Mouse (Mus musculus): ENCODE data around the gene Ptpn6. TPM values are rescaled to one million over a fixed set of nuclear protein-coding genes. Genes with fewer than 3 reads are reported as not detected.
"Not testable (repeated sequence)": the region's sequence is repeated elsewhere in the genome, so short reads cannot be mapped to it uniquely, and the experiment has no call there.

The Ptpn6 gene
- polyA plus RNA-seq, 1 experiment from 2014 or later = 38.1 TPM

DNA sequence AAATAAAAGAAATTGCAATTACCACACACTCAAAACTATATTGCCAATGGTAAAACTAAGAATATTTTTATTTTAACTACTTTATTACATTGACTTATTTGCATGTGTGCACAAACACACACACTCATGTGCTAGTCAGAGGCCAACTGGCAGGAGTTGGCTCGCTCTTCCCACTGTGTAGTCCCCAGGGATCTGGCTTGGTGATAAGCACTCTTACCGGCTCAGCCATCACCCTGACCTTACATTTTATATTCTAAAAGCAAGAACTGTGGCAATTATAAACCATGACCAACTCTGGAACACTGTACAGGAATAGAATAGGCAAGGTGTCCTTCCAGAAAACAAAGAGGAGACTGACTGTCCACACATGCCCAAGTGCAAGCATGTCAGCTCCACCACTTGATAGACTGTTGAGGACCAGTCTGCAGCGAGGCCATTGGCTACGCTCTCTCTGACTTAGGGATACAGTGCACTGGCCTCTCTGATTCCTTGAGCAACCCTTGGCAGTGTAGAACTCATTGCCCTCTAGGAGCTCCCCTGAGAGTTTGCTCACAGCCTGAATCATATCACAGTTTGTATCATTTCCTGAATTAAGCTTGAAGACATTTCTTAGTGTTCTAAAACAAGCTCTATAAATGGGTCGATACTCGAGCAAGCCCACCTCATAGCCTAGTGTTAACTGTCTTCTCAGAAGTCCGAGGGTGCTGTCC is 41.9 kb downstream of the Ptpn6 start:
- peaks cover 55% of the 10 kb centered on the region for H3K36me3 ChIP-seq (replicated peaks)
- H3K27me3 ChIP-seq = no peaks in the 10 kb centered on the region
- H3K4me3 ChIP-seq (replicated peaks) = no peak overlapping the region
- no peak overlapping the region for H3K4me2 ChIP-seq
- no peak overlapping the region for H3K27ac ChIP-seq (replicated peaks)
- ATAC-seq (ENCODE audit: insufficient read depth) = no peak
- H3K4me1 ChIP-seq (replicated peaks) = peaks cover 30% of the 10 kb centered on the region
- no peaks in the 10 kb centered on the region for H3K9me3 ChIP-seq (replicated peaks)
- 81% methylated on average over 7 of the region's 7 CpGs for WGBS (ENCODE audit: insufficient replicate concordance)
- no peak overlapping the region for H3K9ac ChIP-seq

DNA sequence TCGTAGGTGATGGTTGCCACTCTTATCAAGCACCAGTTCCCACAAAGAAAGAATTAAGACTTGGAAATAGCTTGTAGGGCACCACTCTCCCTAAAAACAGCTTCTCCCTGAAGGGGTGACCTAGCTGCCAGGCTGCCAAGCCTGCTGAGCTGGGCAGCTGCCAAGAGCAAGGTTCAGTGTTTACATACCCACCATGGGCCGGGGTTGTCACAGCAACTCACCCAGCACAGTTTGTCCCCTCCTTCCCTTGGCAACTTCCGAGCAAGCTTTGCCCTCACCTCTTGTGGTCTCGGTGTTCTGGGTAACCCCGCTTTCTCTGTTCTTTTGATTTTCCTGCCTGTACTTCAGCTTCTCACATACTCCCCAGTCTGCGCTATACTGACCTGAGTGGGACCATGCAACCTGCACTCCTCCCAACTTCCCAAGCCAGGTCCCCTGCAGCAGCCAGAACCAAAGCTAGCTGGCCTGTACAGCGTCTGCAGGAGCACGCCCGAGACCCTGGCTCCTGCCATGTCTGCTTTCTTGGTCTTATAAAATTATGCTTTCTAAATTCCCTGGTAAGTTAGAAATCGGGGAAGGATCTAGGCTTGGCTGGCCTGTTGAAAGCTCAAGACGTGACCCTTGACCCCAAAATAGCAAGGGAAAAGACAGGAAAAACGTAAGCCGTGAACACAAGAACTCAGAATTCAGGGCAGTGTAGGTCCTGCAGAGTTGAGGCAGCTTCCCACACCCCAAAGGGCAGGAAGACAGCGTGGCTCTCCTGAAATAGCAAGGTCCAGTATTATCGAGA is 44.2 kb downstream of the Ptpn6 start:
- no peaks in the 10 kb centered on the region for H3K9me3 ChIP-seq (replicated peaks)
- H3K27ac ChIP-seq (replicated peaks) = no peak overlapping the region; the same call in 1 of the 2 replicates
- H3K4me3 ChIP-seq (replicated peaks) = no peak overlapping the region
- H3K4me1 ChIP-seq (replicated peaks) = peaks cover 28% of the 10 kb centered on the region
- WGBS (ENCODE audit: insufficient replicate concordance) = 76% methylated on average over 15 of the region's 15 CpGs
- H3K4me2 ChIP-seq = no peak overlapping the region
- ATAC-seq (ENCODE audit: insufficient read depth) = 0 out of 2 replicates have a peak, but pooled peaks have one; percentile 23
- peaks cover 33% of the 10 kb centered on the region for H3K36me3 ChIP-seq (replicated peaks)
- no peak overlapping the region for H3K9ac ChIP-seq
- no peaks in the 10 kb centered on the region for H3K27me3 ChIP-seq

DNA sequence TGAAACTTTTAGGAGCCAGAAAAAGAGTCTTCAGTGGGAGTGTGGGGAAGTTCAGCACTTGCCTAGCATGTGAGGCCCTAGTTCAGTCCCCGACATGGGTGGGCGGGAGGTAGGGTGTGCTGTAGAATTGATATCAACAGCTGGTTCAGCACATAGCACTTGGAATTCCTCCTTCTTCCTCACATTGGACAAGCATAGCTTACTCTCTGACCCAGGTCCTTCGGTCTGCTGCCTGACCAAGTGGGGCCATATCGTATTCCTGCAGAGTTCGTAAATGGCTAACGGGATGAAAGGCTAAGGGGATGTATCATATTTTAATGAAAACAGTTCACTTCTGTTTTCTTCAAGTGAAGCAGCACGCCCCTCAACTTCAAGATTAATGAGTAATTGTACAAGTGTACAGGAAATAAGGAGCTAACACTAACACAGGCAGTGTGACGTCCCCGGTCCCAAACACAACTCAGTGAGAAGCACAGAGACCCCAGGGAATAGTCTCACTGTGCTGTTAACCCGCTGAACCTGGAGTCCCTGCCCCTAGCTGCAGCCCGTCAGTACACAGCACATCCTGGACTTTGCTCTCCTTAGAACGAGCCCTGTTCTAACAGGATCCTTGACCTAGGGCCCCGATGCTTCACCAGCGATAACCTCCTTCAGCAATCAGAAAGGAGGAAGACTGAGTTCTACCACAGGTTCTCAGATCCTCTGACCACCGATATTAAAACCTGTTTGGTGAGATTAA is 45.1 kb downstream of the Ptpn6 start:
- Histone ChIP-seq H3K4me2 (no peak overlapping the region), H3K27me3 (no peaks in the 10 kb centered on the region), H3K9ac (no peak overlapping the region), H3K27ac (replicated peaks) (no peak overlapping the region), H3K9me3 (replicated peaks) (no peaks in the 10 kb centered on the region), H3K4me3 (replicated peaks) (no peak overlapping the region), H3K4me1 (replicated peaks) (peaks cover 31% of the 10 kb centered on the region), H3K36me3 (replicated peaks) (peaks cover 23% of the 10 kb centered on the region)
- no peak for ATAC-seq (ENCODE audit: insufficient read depth)
- WGBS (ENCODE audit: insufficient replicate concordance) = 77% methylated on average over 15 of the region's 15 CpGs

DNA sequence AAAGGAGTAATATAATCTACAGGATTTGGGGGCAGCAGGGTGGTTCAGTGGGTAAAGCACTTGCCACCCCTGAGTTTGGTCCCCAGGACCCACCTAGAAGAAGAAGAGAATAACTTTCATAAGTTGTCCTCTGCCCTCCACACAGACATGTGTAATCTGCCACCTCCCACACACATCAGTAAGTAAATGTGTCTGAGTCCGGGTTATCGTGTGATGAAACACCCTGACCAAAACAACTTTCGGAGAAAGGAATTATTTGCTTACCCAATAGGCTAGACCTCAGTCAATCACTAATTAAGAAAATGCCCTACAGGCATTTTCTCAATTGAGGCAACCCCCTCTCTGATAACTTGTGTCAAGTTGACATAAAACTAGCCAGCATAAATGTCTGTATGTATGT is 48.0 kb downstream of the Ptpn6 start:
- Histone ChIP-seq H3K4me2 (no peak overlapping the region), H3K4me1 (replicated peaks) (peaks cover 57% of the 10 kb centered on the region), H3K27me3 (no peaks in the 10 kb centered on the region), H3K9me3 (replicated peaks) (no peaks in the 10 kb centered on the region), H3K4me3 (replicated peaks) (no peak overlapping the region), H3K36me3 (replicated peaks) (peaks cover 9% of the 10 kb centered on the region; the same call in 1 of the 2 replicates), H3K9ac (no peak overlapping the region), H3K27ac (replicated peaks) (peak overlapping the region; percentile 10; the same call in 1 of the 2 replicates)
- no peak; the same call in 1 of the 2 replicates for ATAC-seq (ENCODE audit: insufficient read depth)
- 67% methylated on average over 3 of the region's 3 CpGs for WGBS (ENCODE audit: insufficient replicate concordance)

DNA sequence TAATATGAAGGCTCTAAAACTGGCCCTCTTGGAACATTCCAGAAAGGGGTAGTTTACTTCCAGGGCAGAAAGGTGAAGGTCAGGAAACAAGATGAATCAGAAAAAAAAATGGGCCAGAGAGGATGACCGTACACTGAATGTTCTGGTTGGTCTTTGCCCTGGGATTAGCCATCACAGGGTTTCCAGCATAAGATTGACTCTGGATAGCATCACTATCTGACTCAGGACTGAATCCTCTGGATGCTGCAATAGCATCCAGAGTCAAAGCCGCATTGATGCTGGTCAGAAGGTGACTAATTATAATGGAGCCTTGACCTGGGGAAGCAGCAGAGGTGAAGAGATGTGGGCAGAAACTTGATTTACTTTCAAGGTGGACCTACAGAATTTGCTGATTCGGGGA is 49.5 kb downstream of the Ptpn6 start:
- H3K36me3 ChIP-seq (replicated peaks) = peaks cover 6% of the 10 kb centered on the region; the same call in 1 of the 2 replicates
- H3K9me3 ChIP-seq (replicated peaks) = no peaks in the 10 kb centered on the region
- H3K4me3 ChIP-seq (replicated peaks) = no peak overlapping the region
- no peak overlapping the region for H3K4me2 ChIP-seq
- H3K27ac ChIP-seq (replicated peaks) = no peak overlapping the region
- H3K27me3 ChIP-seq = no peaks in the 10 kb centered on the region
- no peak for ATAC-seq (ENCODE audit: insufficient read depth)
- H3K4me1 ChIP-seq (replicated peaks) = peaks cover 67% of the 10 kb centered on the region
- WGBS (ENCODE audit: insufficient replicate concordance) = 81% methylated on average over 3 of the region's 3 CpGs
- H3K9ac ChIP-seq = no peak overlapping the region

DNA sequence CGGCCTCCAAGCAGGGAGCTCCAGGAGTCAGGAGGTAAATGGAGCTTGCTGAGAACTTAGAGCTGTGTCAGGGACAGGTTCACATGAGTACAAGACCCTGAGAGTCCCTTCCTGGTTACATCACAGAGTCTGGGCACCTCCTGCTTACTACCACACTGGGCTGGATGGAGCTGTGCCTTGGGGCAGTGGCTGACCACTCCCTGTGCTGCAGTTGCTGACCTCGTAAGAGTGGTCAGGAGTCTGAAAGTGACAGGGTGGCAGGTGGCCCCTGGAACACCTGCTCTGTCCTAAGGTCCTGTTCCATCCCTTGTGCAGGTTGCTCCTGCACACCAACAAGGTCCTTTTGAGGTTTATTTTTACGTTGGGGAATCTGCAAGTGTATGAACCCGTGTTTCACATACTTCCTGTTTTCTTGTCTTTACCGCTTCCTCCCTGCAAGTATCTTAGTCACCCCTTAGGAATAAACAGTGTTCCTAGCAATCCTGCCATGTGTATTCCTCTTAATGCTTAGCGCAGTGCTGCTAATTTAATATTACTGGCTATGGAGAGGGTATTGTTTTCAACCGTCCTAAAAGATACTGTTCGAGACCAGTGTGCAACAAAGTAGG is 50.3 kb downstream of the Ptpn6 start:
- Histone ChIP-seq H3K36me3 (replicated peaks) (peaks cover 6% of the 10 kb centered on the region; the same call in 1 of the 2 replicates), H3K4me1 (replicated peaks) (peaks cover 67% of the 10 kb centered on the region), H3K4me2 (no peak overlapping the region), H3K9me3 (replicated peaks) (no peaks in the 10 kb centered on the region), H3K27ac (replicated peaks) (no peak overlapping the region), H3K9ac (no peak overlapping the region), H3K27me3 (no peaks in the 10 kb centered on the region), H3K4me3 (replicated peaks) (no peak overlapping the region)
- WGBS (ENCODE audit: insufficient replicate concordance) = 55% methylated on average over 8 of the region's 8 CpGs
- ATAC-seq (ENCODE audit: insufficient read depth) = no peak

DNA sequence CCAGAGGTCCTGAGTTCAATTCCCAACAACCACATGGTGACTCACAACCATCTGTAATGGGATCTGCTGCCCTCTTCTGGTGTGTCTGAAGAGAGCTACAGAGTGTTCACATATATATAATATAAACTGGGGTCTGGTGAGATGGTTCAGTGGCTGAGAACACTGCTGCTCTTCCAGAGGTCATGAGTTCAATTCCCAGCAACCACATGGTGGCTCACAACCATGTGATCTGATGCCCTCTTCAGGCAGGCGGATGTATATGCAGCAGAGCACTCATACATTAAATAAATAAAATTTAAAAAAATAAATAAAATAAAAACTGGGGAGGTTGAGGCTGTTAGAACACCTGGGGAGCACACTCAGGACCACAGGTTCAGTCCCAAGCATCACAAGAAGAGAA is 51.9 kb downstream of the Ptpn6 start:
- H3K4me1 ChIP-seq (replicated peaks) = peaks cover 81% of the 10 kb centered on the region
- H3K27ac ChIP-seq (replicated peaks); H3K27me3 ChIP-seq; H3K4me2 ChIP-seq; ATAC-seq (ENCODE audit: insufficient read depth); H3K9me3 ChIP-seq (replicated peaks); H3K9ac ChIP-seq; H3K36me3 ChIP-seq (replicated peaks); H3K4me3 ChIP-seq (replicated peaks): not testable (repeated sequence)
- 55% methylated on average over 1 of the region's 1 CpGs for WGBS (ENCODE audit: insufficient replicate concordance)

DNA sequence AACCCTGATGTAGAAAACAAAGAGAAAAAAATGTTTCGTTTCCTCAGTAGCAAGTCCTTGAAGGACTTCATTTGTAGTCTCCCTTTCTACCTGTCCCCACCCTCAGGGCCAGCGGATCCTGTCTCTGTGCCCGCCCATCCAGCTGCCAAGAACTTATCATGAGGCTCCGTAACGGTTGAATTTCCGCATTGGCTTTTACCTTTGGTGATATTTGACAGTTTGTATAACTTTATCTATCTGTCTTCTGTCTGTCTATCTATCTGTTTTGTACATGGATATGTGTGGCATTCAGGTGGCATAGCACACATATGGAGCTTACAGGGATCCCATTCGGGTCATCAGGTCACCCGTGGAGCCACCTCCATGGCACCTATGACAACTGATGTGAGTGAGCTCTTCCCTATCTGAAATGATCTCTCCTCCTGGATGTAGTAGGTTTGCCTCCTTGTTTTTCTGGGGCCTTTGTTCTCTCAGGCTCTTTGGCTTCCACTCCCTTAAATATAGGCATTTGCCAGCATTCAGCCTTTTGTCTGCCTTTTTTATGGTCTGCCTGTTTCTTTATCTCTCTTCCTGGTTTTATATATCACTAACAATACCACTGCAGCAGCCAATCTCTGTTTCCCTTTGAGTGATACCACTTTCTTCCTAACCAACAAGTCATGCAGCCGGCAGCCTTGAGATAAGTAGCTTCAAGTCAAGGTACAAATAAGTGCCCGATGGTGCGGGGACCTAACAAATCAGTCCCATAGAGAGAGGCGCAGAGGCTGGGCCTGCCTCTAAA is 52.7 kb downstream of the Ptpn6 start:
- H3K9ac ChIP-seq = no peak overlapping the region
- H3K27me3 ChIP-seq = no peaks in the 10 kb centered on the region
- H3K27ac ChIP-seq (replicated peaks) = peak overlapping the region; percentile 61; the same call in 1 of the 2 replicates
- H3K9me3 ChIP-seq (replicated peaks) = no peaks in the 10 kb centered on the region
- H3K4me2 ChIP-seq = peak overlapping the region; percentile 23; the same call in 1 of the 2 replicates
- WGBS (ENCODE audit: insufficient replicate concordance) = 26% methylated on average over 12 of the region's 12 CpGs
- ATAC-seq (ENCODE audit: insufficient read depth) = peak; percentile 23; the same call in 1 of the 2 replicates
- H3K4me1 ChIP-seq (replicated peaks) = peaks cover 85% of the 10 kb centered on the region
- peaks cover 13% of the 10 kb centered on the region; the same call in 1 of the 2 replicates for H3K36me3 ChIP-seq (replicated peaks)
- H3K4me3 ChIP-seq (replicated peaks) = no peak overlapping the region

DNA sequence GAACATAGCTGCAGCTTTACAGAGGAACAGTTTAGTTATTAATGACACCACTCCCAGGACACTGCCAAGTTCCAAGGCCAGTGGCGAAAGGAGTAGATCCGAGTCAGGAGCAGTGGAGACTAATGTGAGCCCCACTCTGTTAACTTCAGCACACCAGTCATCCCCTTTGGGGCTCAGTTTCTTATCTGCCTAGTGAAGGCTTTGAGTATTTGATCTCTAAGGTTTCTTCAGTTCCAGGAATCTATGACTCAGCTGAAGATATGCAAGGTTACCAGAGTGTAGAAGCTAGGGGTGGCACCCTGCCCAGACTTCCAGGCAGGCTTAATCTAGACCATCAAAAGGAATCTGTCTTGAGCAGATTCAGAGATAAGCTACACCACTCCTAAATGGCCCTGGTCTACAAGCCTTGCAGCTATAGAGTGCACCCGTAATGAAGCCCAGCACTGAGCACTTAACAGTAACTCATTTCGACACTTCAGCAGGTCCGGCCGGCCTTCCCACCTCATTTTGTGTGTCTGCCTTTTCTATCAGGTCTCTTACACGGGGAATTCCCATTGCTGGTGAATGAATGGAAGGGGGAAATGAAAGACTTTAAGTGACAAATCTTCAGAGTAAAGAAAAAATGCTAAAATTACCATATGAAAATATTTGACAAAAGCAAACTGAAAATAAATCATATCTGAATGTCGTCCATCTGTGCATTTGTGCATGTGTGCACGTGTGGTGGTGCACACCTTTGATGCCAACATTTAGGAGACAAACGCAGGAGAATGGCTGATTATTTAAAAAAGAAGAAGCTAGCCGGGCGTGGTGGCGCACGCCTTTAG is 54.7 kb downstream of the Ptpn6 start:
- H3K36me3 ChIP-seq (replicated peaks) = peaks cover 15% of the 10 kb centered on the region; the same call in 1 of the 2 replicates
- H3K27ac ChIP-seq (replicated peaks) = peak overlapping the region; percentile 69
- peak overlapping the region; percentile 48 for H3K4me2 ChIP-seq
- H3K9me3 ChIP-seq (replicated peaks) = no peaks in the 10 kb centered on the region
- H3K4me1 ChIP-seq (replicated peaks) = peaks cover 81% of the 10 kb centered on the region
- H3K4me3 ChIP-seq (replicated peaks) = no peak overlapping the region
- no peak overlapping the region for H3K9ac ChIP-seq
- WGBS (ENCODE audit: insufficient replicate concordance) = 49% methylated on average over 14 of the region's 14 CpGs
- ATAC-seq (ENCODE audit: insufficient read depth) = peak; percentile 87
- no peaks in the 10 kb centered on the region for H3K27me3 ChIP-seq

Measured in liver, embryonic 15.5 days (tissue).